Mouse (Mus musculus) neural tube, embryonic 13.5 days (tissue): ENCODE results near the gene Fam181a. TPM values are rescaled to one million over a fixed set of nuclear protein-coding genes. Genes with fewer than 3 reads are reported as not detected.

ENCODE experiments used
- ATAC-seq: fragments of 200-750 bp; cut with Nextera tagmentation; 2 replicates; pipeline ENCODE4 v1.8.0; 2017; ENCODE audit warnings: low read depth, mild to moderate bottlenecking, moderate TSS enrichment, moderate library complexity
- H3K27ac ChIP-seq: fragments of 300-500 bp; sonication (generic); replicated peaks from 2 replicates; pipeline ENCODE4 v1.5.1; 2015; ENCODE audit warnings: moderate library complexity, mild to moderate bottlenecking, inconsistent platforms
- H3K27me3 ChIP-seq: fragments of 300-500 bp; sonication (generic); 2 replicates; pipeline ENCODE4 v1.6.1; 2015; ENCODE audit warnings: mild to moderate bottlenecking, inconsistent platforms
- H3K36me3 ChIP-seq: fragments of 300-500 bp; sonication (generic); 2 replicates; pipeline ENCODE4 v1.6.1; 2015; ENCODE audit warnings: mild to moderate bottlenecking, inconsistent platforms
- H3K4me1 ChIP-seq: fragments of 300-500 bp; sonication (generic); replicated peaks from 2 replicates; pipeline ENCODE4 v1.6.1; 2015; ENCODE audit warnings: inconsistent platforms
- H3K4me2 ChIP-seq: fragments of 300-500 bp; sonication (generic); 2 replicates; pipeline ENCODE4 v1.6.1; 2015; ENCODE audit warnings: inconsistent platforms, mild to moderate bottlenecking, moderate library complexity
- H3K4me3 ChIP-seq: fragments of 300-500 bp; sonication (generic); 2 replicates; pipeline ENCODE4 v1.5.1; 2015; ENCODE audit warnings: mild to moderate bottlenecking, inconsistent platforms
- H3K9ac ChIP-seq: fragments of 300-500 bp; sonication (generic); 2 replicates; pipeline ENCODE4 v1.6.1; 2015; ENCODE audit warnings: moderate library complexity, mild to moderate bottlenecking, inconsistent platforms
- H3K9me3 ChIP-seq: fragments of 300-500 bp; sonication (generic); 2 replicates; pipeline ENCODE4 v1.6.1; 2016; ENCODE audit warnings: inconsistent platforms
- WGBS: fragments of 180-500 bp; shearing (Covaris S2); methylation state at CpG from one replicate; pipeline ENCODE4 v1.1.7; 2015; 5-methylcytosine and 5-hydroxymethylcytosine counted together
- polyA plus RNA-seq: library from polyadenylated mRNA; unstranded; fragments of >200 nt; fragmentation: Nextera tagmentation; extraction: Ambion mirVana; gene quantifications from 2 replicates; pipeline ENCODE4 v1.2.1, GENCODE M21; 2015

Fam181a gene
- polyA plus RNA-seq, 1 experiment from 2014 or later, result 10.3 TPM

GRCm38 (mm10) chr12:103315831-103316545 is 5.2 kb downstream of the Fam181a start:
- H3K36me3 ChIP-seq, result no peaks in the 10 kb centered on the region
- WGBS, result 24% methylated on average over 20 of the region's 20 CpGs
- H3K27me3 ChIP-seq, result peaks cover 36% of the 10 kb centered on the region
- peak overlapping the region; percentile 71 for H3K9ac ChIP-seq
- peaks cover 48% of the 10 kb centered on the region for H3K4me1 ChIP-seq
- no peaks in the 10 kb centered on the region for H3K9me3 ChIP-seq
- peak overlapping the region; percentile 89 for H3K27ac ChIP-seq
- peak overlapping the region; percentile 59 for H3K4me2 ChIP-seq
- peak overlapping the region; percentile 38 for H3K4me3 ChIP-seq
- ATAC-seq, result no peak

GRCm38 (mm10) chr12:103322801-103323200 is 12.0 kb downstream of the Fam181a start:
- H3K4me1 ChIP-seq, result peaks cover 13% of the 10 kb centered on the region
- no peaks in the 10 kb centered on the region for H3K36me3 ChIP-seq
- no peak overlapping the region for H3K4me3 ChIP-seq
- 26% methylated on average over 3 of the region's 3 CpGs for WGBS
- H3K4me2 ChIP-seq, result no peak overlapping the region
- no peaks in the 10 kb centered on the region for H3K9me3 ChIP-seq
- H3K27ac ChIP-seq, result no peak overlapping the region
- ATAC-seq, result no peak
- H3K9ac ChIP-seq, result no peak overlapping the region
- peaks cover 29% of the 10 kb centered on the region for H3K27me3 ChIP-seq

- H3K9ac ChIP-seq, result peak overlapping the region; percentile 62
- 8% methylated on average over 60 of the region's 60 CpGs for WGBS
- no peak overlapping the region for H3K27ac ChIP-seq
- no peaks in the 10 kb centered on the region for H3K9me3 ChIP-seq
- peaks cover 13% of the 10 kb centered on the region for H3K4me1 ChIP-seq
- ATAC-seq, result peak; percentile 95
- peaks cover 47% of the 10 kb centered on the region for H3K27me3 ChIP-seq
- H3K36me3 ChIP-seq, result no peaks in the 10 kb centered on the region
- H3K4me2 ChIP-seq, result peak overlapping the region; percentile 61
- H3K4me3 ChIP-seq, result peak overlapping the region; percentile 39
Observed at GRCm38 (mm10) chr12:103325156-103325857, 14.5 kb downstream of the Fam181a start.

GRCm38 (mm10) chr12:103326569-103326968 is 15.8 kb downstream of the Fam181a start:
- Histone ChIP-seq H3K4me1 (peaks cover 13% of the 10 kb centered on the region), H3K9me3 (no peaks in the 10 kb centered on the region), H3K27ac (no peak overlapping the region), H3K36me3 (no peaks in the 10 kb centered on the region), H3K9ac (no peak overlapping the region), H3K27me3 (peaks cover 46% of the 10 kb centered on the region), H3K4me2 (no peak overlapping the region), H3K4me3 (no peak overlapping the region)
- 63% methylated on average over 4 of the region's 4 CpGs for WGBS
- no peak for ATAC-seq

GRCm38 (mm10) chr12:103327107-103327506 is 16.3 kb downstream of the Fam181a start:
- H3K36me3 ChIP-seq, result no peaks in the 10 kb centered on the region

GRCm38 (mm10) chr12:103328448-103329191 is 17.8 kb downstream of the Fam181a start:
- H3K36me3 ChIP-seq, result no peaks in the 10 kb centered on the region
- H3K27ac ChIP-seq, result no peak overlapping the region
- H3K9ac ChIP-seq, result no peak overlapping the region
- H3K4me3 ChIP-seq, result no peak overlapping the region
- WGBS, result 63% methylated on average over 7 of the region's 7 CpGs
- peaks cover 39% of the 10 kb centered on the region for H3K27me3 ChIP-seq
- no peaks in the 10 kb centered on the region for H3K9me3 ChIP-seq
- ATAC-seq, result no peak
- H3K4me1 ChIP-seq, result peaks cover 13% of the 10 kb centered on the region
- H3K4me2 ChIP-seq, result no peak overlapping the region

More at GRCm38 (mm10) chr12:103327107-103327506, 16.3 kb downstream of the Fam181a start:
- no peak for ATAC-seq
- Histone ChIP-seq H3K4me1 (peaks cover 13% of the 10 kb centered on the region), H3K4me3 (no peak overlapping the region), H3K9ac (no peak overlapping the region), H3K27me3 (peaks cover 44% of the 10 kb centered on the region), H3K27ac (no peak overlapping the region), H3K9me3 (no peaks in the 10 kb centered on the region), H3K4me2 (no peak overlapping the region)
- 8% methylated on average over 7 of the region's 7 CpGs for WGBS

GRCm38 (mm10) chr12:103331491-103331890 is 20.7 kb downstream of the Fam181a start:
- Histone ChIP-seq H3K9ac (no peak overlapping the region), H3K9me3 (no peaks in the 10 kb centered on the region), H3K4me1 (peaks cover 9% of the 10 kb centered on the region; the same call in 1 of the 2 replicates), H3K36me3 (no peaks in the 10 kb centered on the region), H3K27me3 (peaks cover 24% of the 10 kb centered on the region; the same call in 1 of the 2 replicates), H3K4me2 (no peak overlapping the region), H3K4me3 (no peak overlapping the region), H3K27ac (no peak overlapping the region)
- 62% methylated on average over 4 of the region's 4 CpGs for WGBS
- ATAC-seq, result no peak

GRCm38 (mm10) chr12:103332879-103333278 is 22.1 kb downstream of the Fam181a start:
- Histone ChIP-seq H3K4me2 (no peak overlapping the region), H3K27me3 (peaks cover 24% of the 10 kb centered on the region; the same call in 1 of the 2 replicates), H3K27ac (no peak overlapping the region), H3K4me1 (no peaks in the 10 kb centered on the region; the same call in 1 of the 2 replicates), H3K36me3 (no peaks in the 10 kb centered on the region), H3K4me3 (no peak overlapping the region), H3K9me3 (no peaks in the 10 kb centered on the region), H3K9ac (no peak overlapping the region)
- no peak for ATAC-seq
- 93% methylated on average over 2 of the region's 2 CpGs for WGBS

GRCm38 (mm10) chr12:103333426-103333825 is 22.7 kb downstream of the Fam181a start:
- Histone ChIP-seq H3K4me1 (no peaks in the 10 kb centered on the region; the same call in 1 of the 2 replicates), H3K27ac (no peak overlapping the region), H3K4me3 (no peak overlapping the region), H3K4me2 (no peak overlapping the region), H3K36me3 (no peaks in the 10 kb centered on the region), H3K27me3 (peaks cover 19% of the 10 kb centered on the region; the same call in 1 of the 2 replicates), H3K9ac (no peak overlapping the region), H3K9me3 (no peaks in the 10 kb centered on the region)
- 96% methylated on average over 15 of the region's 15 CpGs for WGBS
- ATAC-seq, result no peak

- Histone ChIP-seq H3K36me3 (no peaks in the 10 kb centered on the region), H3K4me3 (no peak overlapping the region), H3K27ac (no peak overlapping the region), H3K9ac (no peak overlapping the region), H3K27me3 (no peaks in the 10 kb centered on the region), H3K4me1 (no peaks in the 10 kb centered on the region), H3K9me3 (no peaks in the 10 kb centered on the region), H3K4me2 (no peak overlapping the region)
- no peak for ATAC-seq
- 81% methylated on average over 3 of the region's 3 CpGs for WGBS
Observed at GRCm38 (mm10) chr12:103336766-103337165, 26.0 kb downstream of the Fam181a start.

- WGBS, result 83% methylated on average over 14 of the region's 14 CpGs
- Histone ChIP-seq H3K27me3 (no peaks in the 10 kb centered on the region), H3K4me3 (no peak overlapping the region), H3K9ac (0 out of 2 replicates have a peak overlapping the region, but pooled peaks have one; percentile 12), H3K4me2 (no peak overlapping the region), H3K27ac (no peak overlapping the region), H3K36me3 (no peaks in the 10 kb centered on the region), H3K4me1 (no peaks in the 10 kb centered on the region), H3K9me3 (no peaks in the 10 kb centered on the region)
- ATAC-seq, result no peak
Observed at GRCm38 (mm10) chr12:103338162-103338798, 27.5 kb downstream of the Fam181a start.
